Mouse (Mus musculus): ENCODE measurements around the gene Irx6.

DNA sequence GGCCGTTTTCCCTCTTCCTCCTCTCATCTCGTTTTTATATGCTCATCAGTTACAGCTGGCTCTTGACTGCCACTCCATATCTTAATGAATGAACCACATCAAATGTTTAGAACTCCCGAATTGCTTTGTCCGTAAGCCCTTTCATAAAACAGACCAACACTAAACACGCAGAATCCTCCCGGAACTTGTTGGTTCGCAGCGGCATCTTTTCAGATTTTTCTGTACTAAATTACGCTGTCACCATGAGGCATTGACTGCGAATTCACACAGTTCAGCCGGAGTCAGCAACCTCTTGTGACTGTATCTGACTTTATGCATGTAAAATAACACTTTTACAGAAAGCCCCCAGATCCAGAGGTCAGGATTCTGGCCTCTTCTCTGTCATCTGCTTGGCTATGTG is 3.9 kb upstream of the Irx6 start:
- TF ChIP-seq POLR2AphosphoS2 (IDR thresholded peaks at IDR 0.05; ENCODE audit: low read depth, low read length) (no peak), KAT2A (IDR thresholded peaks at IDR 0.05; ENCODE audit: insufficient replicate concordance, low read length) (no peak), EP300 (IDR thresholded peaks at IDR 0.05; ENCODE audit: low read length) (no peak), NRF1 (IDR thresholded peaks at IDR 0.05; ENCODE audit: low read depth, low read length) (no peak), CHD2 (IDR thresholded peaks at IDR 0.05; ENCODE audit: low read length) (no peak), POLR2A (IDR thresholded peaks at IDR 0.05; ENCODE audit: low read depth, low read length) (no peak), CTCF (conservative IDR thresholded peaks at IDR 0.05 in 1 of 2, IDR thresholded peaks at IDR 0.05 in 1 of 2; ENCODE audit: low read depth in 2 of 2, low read length in 2 of 2) (no peak), E2F4 (IDR thresholded peaks at IDR 0.05; ENCODE audit: insufficient replicate concordance, low read depth, low read length) (no peak), ELF1 (IDR thresholded peaks at IDR 0.05; ENCODE audit: low read depth, low read length) (no peak), USF1 (IDR thresholded peaks at IDR 0.05; ENCODE audit: low read depth, low read length) (no peak), USF2 (conservative IDR thresholded peaks at IDR 0.05; ENCODE audit: low read depth, low read length) (no peak), SIN3A (IDR thresholded peaks at IDR 0.05; ENCODE audit: low read length) (no peak), MAFK (IDR thresholded peaks at IDR 0.05; ENCODE audit: insufficient replicate concordance, low read length) (no peak)

All from CH12.LX (cell line).